Mouse (Mus musculus) heart, adult 2 months (tissue): ENCODE measurements around the gene Stk32c. TPM values are rescaled to one million over a fixed set of nuclear protein-coding genes. Genes with fewer than 3 reads are reported as not detected.

Source experiments
- DNase-seq, 2 experiments: peaks; one replicate each; pipeline ENCODE4 v3.0.0; 2021
- H3K27ac ChIP-seq: fragments of 200-600 bp; 2 replicates; pipeline ENCODE4 v1.8.1; 2022
- H3K27me3 ChIP-seq: fragments of 200-500 bp; 2 replicates; pipeline ENCODE4 v1.6.1; 2012; ENCODE audit warnings: mild to moderate bottlenecking, low read length, inconsistent platforms, mixed read lengths; ENCODE audit not compliant: control insufficient read depth, insufficient read depth
- H3K36me3 ChIP-seq: fragments of 200-500 bp; 2 replicates; pipeline ENCODE4 v1.6.1; 2012; ENCODE audit warnings: low read length, inconsistent platforms; ENCODE audit not compliant: control insufficient read depth, insufficient read depth
- H3K4me1 ChIP-seq: fragments of 200-500 bp; 2 replicates; pipeline ENCODE4 v1.6.1; 2011; ENCODE audit warnings: low read length; ENCODE audit not compliant: control insufficient read depth, insufficient read depth
- H3K4me3 ChIP-seq: fragments of 200-600 bp; 2 replicates; pipeline ENCODE4 v1.8.1; 2022
- H3K79me2 ChIP-seq: fragments of 200-500 bp; replicated peaks from 2 replicates; pipeline ENCODE4 v1.6.1; 2012; ENCODE audit warnings: mild to moderate bottlenecking, inconsistent platforms, low read length, moderate library complexity, mixed read lengths; ENCODE audit not compliant: control insufficient read depth, insufficient read depth
- H3K9ac ChIP-seq: fragments of 200-500 bp; 2 replicates; pipeline ENCODE4 v1.6.1; 2012; ENCODE audit warnings: low read depth, mild to moderate bottlenecking, control low read depth, inconsistent platforms, low read length, mixed read lengths
- CTCF ChIP-seq: fragments of 200-600 bp; IDR thresholded peaks from 2 replicates; pipeline ENCODE4 v1.8.1; 2022; ENCODE audit warnings: antibody characterized with exemption, mild to moderate bottlenecking, moderate library complexity
- EP300 ChIP-seq: fragments of 200-500 bp; IDR thresholded peaks from 2 replicates; pipeline ENCODE4 v1.6.1; 2011; ENCODE audit warnings: low read depth, low read length, control low read depth; ENCODE audit not compliant: insufficient read depth
- POLR2A ChIP-seq: fragments of 200-500 bp; IDR thresholded peaks from 2 replicates; pipeline ENCODE4 v1.6.1; 2011; ENCODE audit warnings: mild to moderate bottlenecking, low read depth, low read length, control low read depth; ENCODE audit not compliant: insufficient read depth
- WGBS: fragments of 180-500 bp; shearing (Covaris S2); methylation state at CpG from one replicate; pipeline ENCODE4 v1.1.7; 2018; 5-methylcytosine and 5-hydroxymethylcytosine counted together
- intact Hi-C: fragments of 180-260 bp; cut with DNase I; formaldehyde crosslinking; loops from one replicate; pipeline ENCODE4 v1.15.1; 2025
- polyA plus RNA-seq: library from polyadenylated mRNA; depleted of rRNA; stranded (reverse); fragments of >200 nt; gene quantifications from 2 replicates; pipeline ENCODE4 v1.2.3, GENCODE M21; 2012; rRNA removed
- total RNA-seq, 2 experiments: library from RNA; stranded (reverse); gene quantifications; 2 replicates each; pipeline ENCODE4 v1.2.3; 2021

Gene Stk32c
- total and polyA plus RNA-seq, 3 experiments, result 0.68 to 1.1 (median 0.94) TPM

GRCm38 (mm10) chr7:139078181-139078580 lies 134.9 kb downstream of the Stk32c start:
- DNase-seq, result no peak
- Histone ChIP-seq H3K36me3 (no peaks in the 10 kb centered on the region), H3K79me2 (no peaks in the 10 kb centered on the region), H3K4me1 (no peaks in the 10 kb centered on the region), H3K9ac (no peak overlapping the region), H3K27ac (no peak overlapping the region), H3K4me3 (no peak overlapping the region), H3K27me3 (peaks cover 2% of the 10 kb centered on the region)
- intact Hi-C loops, result no loop called here
- no peak for TF ChIP-seq POLR2A
- TF ChIP-seq CTCF, result no peak
- no peak for TF ChIP-seq EP300
- 74% methylated on average over 6 of the region's 6 CpGs for WGBS

GRCm38 (mm10) chr7:139077283-139077682 lies 135.8 kb downstream of the Stk32c start:
- no peaks in the 10 kb centered on the region for H3K4me1 ChIP-seq
- no peaks in the 10 kb centered on the region for H3K79me2 ChIP-seq
- H3K9ac ChIP-seq, result no peak overlapping the region
- TF ChIP-seq CTCF (no peak), POLR2A (no peak), EP300 (no peak)
- 41% methylated on average over 7 of the region's 7 CpGs for WGBS
- peaks cover 2% of the 10 kb centered on the region for H3K27me3 ChIP-seq
- no peaks in the 10 kb centered on the region for H3K36me3 ChIP-seq
- DNase-seq, result no peak
- no peak overlapping the region for H3K4me3 ChIP-seq
- no peak overlapping the region for H3K27ac ChIP-seq
- intact Hi-C loops, result no loop called here

GRCm38 (mm10) chr7:139075054-139075794 lies 137.9 kb downstream of the Stk32c start:
- H3K27me3 ChIP-seq, result peaks cover 2% of the 10 kb centered on the region
- no peak for DNase-seq
- intact Hi-C loops, result no loop called here
- no peaks in the 10 kb centered on the region for H3K4me1 ChIP-seq
- H3K9ac ChIP-seq, result no peak overlapping the region
- H3K4me3 ChIP-seq, result no peak overlapping the region
- no peak overlapping the region for H3K27ac ChIP-seq
- no peaks in the 10 kb centered on the region for H3K36me3 ChIP-seq
- H3K79me2 ChIP-seq, result no peaks in the 10 kb centered on the region
- TF ChIP-seq CTCF, result no peak
- no peak for TF ChIP-seq POLR2A
- no peak for TF ChIP-seq EP300
- WGBS, result 69% methylated on average over 14 of the region's 14 CpGs

GRCm38 (mm10) chr7:139074189-139074588 lies 138.9 kb downstream of the Stk32c start:
- Histone ChIP-seq H3K27me3 (no peaks in the 10 kb centered on the region), H3K4me1 (no peaks in the 10 kb centered on the region), H3K27ac (no peak overlapping the region), H3K36me3 (no peaks in the 10 kb centered on the region), H3K4me3 (no peak overlapping the region), H3K79me2 (no peaks in the 10 kb centered on the region), H3K9ac (no peak overlapping the region)
- TF ChIP-seq EP300, result no peak
- no peak for TF ChIP-seq POLR2A
- TF ChIP-seq CTCF, result no peak
- no peak for DNase-seq
- intact Hi-C loops, result no loop called here
- 52% methylated on average over 6 of the region's 6 CpGs for WGBS

- Histone ChIP-seq H3K36me3 (no peaks in the 10 kb centered on the region), H3K27me3 (no peaks in the 10 kb centered on the region), H3K79me2 (no peaks in the 10 kb centered on the region), H3K4me1 (no peaks in the 10 kb centered on the region), H3K27ac (no peak overlapping the region), H3K9ac (no peak overlapping the region), H3K4me3 (no peak overlapping the region)
- WGBS, result 0% methylated on average over 2 of the region's 2 CpGs
- DNase-seq, result peak; percentile 49 to 73
- intact Hi-C loops, result no loop called here
- 0 out of 2 replicates have a peak, but pooled peaks have one; percentile 9 for TF ChIP-seq EP300
- TF ChIP-seq POLR2A, result no peak
- TF ChIP-seq CTCF, result peak; percentile 83
Observed at GRCm38 (mm10) chr7:139068182-139068623, 144.9 kb downstream of the Stk32c start.

- intact Hi-C loops, result no loop called here
- TF ChIP-seq EP300 (no peak), POLR2A (no peak), CTCF (0 out of 2 replicates have a peak, but pooled peaks have one; percentile 21)
- no peak overlapping the region for H3K4me3 ChIP-seq
- 62% methylated on average over 4 of the region's 4 CpGs for WGBS
- H3K36me3 ChIP-seq, result no peaks in the 10 kb centered on the region
- H3K9ac ChIP-seq, result no peak overlapping the region
- no peaks in the 10 kb centered on the region for H3K4me1 ChIP-seq
- no peaks in the 10 kb centered on the region for H3K27me3 ChIP-seq
- DNase-seq, result no peak
- H3K27ac ChIP-seq, result no peak overlapping the region
- no peaks in the 10 kb centered on the region for H3K79me2 ChIP-seq
Observed at GRCm38 (mm10) chr7:139063406-139063805, 149.7 kb downstream of the Stk32c start.

Other genes starting within 250 kb of the Stk32c start
- gene Dpysl4, start 127.3 kb downstream of the Stk32c start, total RNA-seq, result 1 to 10 TPM; 2.8 to 3.9 TPM
- gene Dpysl4, start 127.3 kb downstream of the Stk32c start, polyA plus RNA-seq, result 10.5 and 11.0 TPM in 2 replicates
- gene Lrrc27, start 319 bp downstream of the Stk32c start, total RNA-seq, result 10 to 100 TPM; 18.9 to 20.6 TPM
- 12.7 and 13.3 TPM in 2 replicates for gene Lrrc27, start 319 bp downstream of the Stk32c start, polyA plus RNA-seq
- 10 to 100 TPM in 1 of 2 experiments, 1 to 10 TPM in 1; 8.9 to 10.2 TPM for gene Pwwp2b, start 35.2 kb upstream of the Stk32c start, total RNA-seq
- 6.8 and 7.5 TPM in 2 replicates for gene Pwwp2b, start 35.2 kb upstream of the Stk32c start, polyA plus RNA-seq
- 100 to 1,000 TPM; 280 to 306 TPM for gene Inpp5a, start 175.8 kb upstream of the Stk32c start, total RNA-seq
- gene Inpp5a, start 175.8 kb upstream of the Stk32c start, polyA plus RNA-seq, result 134 and 195 TPM in 2 replicates